Mouse (Mus musculus) leukemia stem cell, adult 10-12 weeks (primary cell): ENCODE data around the gene Slc38a11. TPM values are rescaled to one million over a fixed set of nuclear protein-coding genes. Genes with fewer than 3 reads are reported as not detected.

Experiments
- polyA plus RNA-seq: library from polyadenylated mRNA; stranded (reverse); fragments of >175 nt; gene quantifications from 2 replicates; pipeline ENCODE4 v1.2.3, GENCODE M21; 2012; ENCODE audit warnings: low replicate concordance

Gene Slc38a11
- polyA plus RNA-seq = not detected in 2 replicates

DNA sequence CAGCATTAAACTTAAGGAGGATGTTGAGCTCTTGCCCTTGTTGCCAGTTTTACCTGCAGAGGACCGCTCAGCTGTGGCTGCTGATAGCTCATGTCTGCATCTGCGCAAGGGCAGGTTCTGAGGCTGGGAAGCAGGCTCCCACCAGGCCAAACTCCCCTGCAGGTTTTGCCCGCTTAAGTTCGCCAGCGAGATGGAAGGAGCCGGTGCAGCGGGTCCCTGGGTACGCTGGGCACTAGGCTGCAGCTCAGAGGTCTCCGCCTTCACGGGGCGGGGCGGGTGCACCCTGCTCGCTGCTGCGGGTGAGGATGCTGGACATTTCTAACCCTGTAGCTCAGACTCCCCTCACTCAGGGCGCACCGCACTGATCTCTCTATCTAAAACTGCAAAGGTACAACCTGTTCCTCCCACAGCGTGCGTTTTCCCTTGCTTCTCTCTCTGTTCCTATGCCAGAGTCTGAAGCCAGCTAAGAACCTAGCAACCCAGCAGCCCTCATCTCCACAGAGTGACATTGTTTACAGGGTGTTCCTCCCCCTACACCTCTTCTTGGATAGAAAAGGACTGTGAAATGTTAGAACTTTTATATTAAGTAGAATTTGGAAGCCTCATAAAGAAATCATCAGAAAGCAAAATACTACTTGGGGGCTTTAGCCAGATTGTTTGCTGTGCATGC is at the start of gene Slc38a11:
Gene Slc38a11, minus strand, starts transcription at position 207 of the 670 bp plus-strand sequence.

Other genes starting within 250 kb of the Slc38a11 start
- gene Cobll1, start 124.6 kb downstream of the Slc38a11 start, polyA plus RNA-seq = 3.2 and 5.2 TPM in 2 replicates
- gene Scn3a, start 203.6 kb upstream of the Slc38a11 start, polyA plus RNA-seq = not detected in 2 replicates